Mouse (Mus musculus) CH12F3 (cell line): Measurements from ENCODE around the gene Xcl1.

Source experiments
- in situ Hi-C: fragments of 300-500 bp; cut with MboI; formaldehyde crosslinking; loops from 2 replicates; pipeline ENCODE4 v1.14.3; 2020; ENCODE audit warnings: low sequenced_read_pairs

Gene Xcl1

GRCm38 (mm10) chr1:164926534-164927160 is 8.7 kb downstream of the Xcl1 start:
- in situ Hi-C loops = no loop called here

- in situ Hi-C loops = no loop called here
Measured at GRCm38 (mm10) chr1:164905047-164905446, 30.3 kb downstream of the Xcl1 start.

GRCm38 (mm10) chr1:164900696-164901095 is 34.6 kb downstream of the Xcl1 start:
- in situ Hi-C loops = no loop called here

- in situ Hi-C loops = no loop called here
Measured at GRCm38 (mm10) chr1:164900226-164900625, 35.1 kb downstream of the Xcl1 start.

GRCm38 (mm10) chr1:164899506-164899905 is 35.8 kb downstream of the Xcl1 start:
- in situ Hi-C loops = no loop called here

- in situ Hi-C loops = no loop called here
Measured at GRCm38 (mm10) chr1:164898846-164899351, 36.4 kb downstream of the Xcl1 start.

GRCm38 (mm10) chr1:164897163-164897817 is 38.0 kb downstream of the Xcl1 start:
- in situ Hi-C loops = no loop called here

GRCm38 (mm10) chr1:164896211-164897145 is 38.8 kb downstream of the Xcl1 start:
- in situ Hi-C loops = no loop called here

GRCm38 (mm10) chr1:164895806-164896205 is 39.5 kb downstream of the Xcl1 start:
- in situ Hi-C loops = no loop called here

GRCm38 (mm10) chr1:164890366-164890765 is 45.0 kb downstream of the Xcl1 start:
- in situ Hi-C loops = no loop called here

GRCm38 (mm10) chr1:164888563-164888962 is 46.8 kb downstream of the Xcl1 start:
- in situ Hi-C loops = no loop called here

GRCm38 (mm10) chr1:164887775-164888174 is 47.6 kb downstream of the Xcl1 start:
- in situ Hi-C loops = no loop called here

- in situ Hi-C loops = no loop called here
Measured at GRCm38 (mm10) chr1:164881891-164882290, 53.4 kb downstream of the Xcl1 start.
